Mouse (Mus musculus): ENCODE data around the gene Lipf. TPM values are rescaled to one million over a fixed set of nuclear protein-coding genes. Genes with fewer than 3 reads are reported as not detected.

Lipf gene
- total RNA-seq (2012; rRNA removed) (not detected in 2 replicates), total RNA-seq (2014; rRNA removed) (not detected in 2 replicates), polyA plus RNA-seq (2012; ENCODE audit: insufficient read length, low read depth) (not detected in 2 replicates)

- DNase-seq (ENCODE audit: extremely low read depth), result no peak
- TF ChIP-seq ELF1 (IDR thresholded peaks at IDR 0.05; ENCODE audit: low read depth, low read length) (no peak), ZMIZ1 (IDR thresholded peaks at IDR 0.05; ENCODE audit: low read depth, low read length) (no peak), RAD21 (IDR thresholded peaks at IDR 0.05; ENCODE audit: low read depth, low read length) (no peak), MAZ (IDR thresholded peaks at IDR 0.05; ENCODE audit: low read depth, low read length) (no peak)
- Histone ChIP-seq H3K79me2 (replicated peaks; ENCODE audit: control insufficient read depth, extremely low read depth, insufficient read depth, poor library complexity, severe bottlenecking) (no peaks in the 10 kb centered on the region), H3K4me3 (replicated peaks in 1 of 3; ENCODE audit: low read depth in 2 of 3, low read length in 2 of 3, poor library complexity in 1 of 3) (no peak within 1 kb of the TSS), H3K9ac (ENCODE audit: insufficient read depth, low read depth) (no peak within 1 kb of the TSS), H3K4me2 (ENCODE audit: insufficient read depth, low read depth, poor library complexity, severe bottlenecking) (no peak within 1 kb of the TSS), H3K27ac (ENCODE audit: insufficient read depth, low read depth) (no peak within 1 kb of the TSS), H3K27me3 (replicated peaks) (no peaks in the 10 kb centered on the region), H3K4me1 (ENCODE audit: control insufficient read depth in 1 of 2, insufficient read depth in 2 of 2) (no peaks in the 10 kb centered on the region), H3K9me3 (replicated peaks; ENCODE audit: low read length) (no peaks in the 10 kb centered on the region), H3K36me3 (replicated peaks in 1 of 2; ENCODE audit: control insufficient read depth in 1 of 2, insufficient read depth in 1 of 2, low read length in 1 of 2) (no peaks in the 10 kb centered on the region)
- dilution Hi-C loops (cut with MboI; ENCODE audit: extremely low pct_ligation_motif_present, extremely low pct_unique_long_range_greater_than_20kb, low sequenced_read_pairs), result no loop called here
- in situ Hi-C loops (cut with MboI; ENCODE audit: low pct_ligation_motif_present, low pct_unique_long_range_greater_than_20kb, low sequenced_read_pairs), result no loop called here
These were observed at the start of gene Lipf for GRCm38 (mm10) chr19:33960887-33961286. Lipf (plus strand) TSS chr19:33961187.

- dilution Hi-C loops (cut with MboI; ENCODE audit: extremely low pct_ligation_motif_present, extremely low pct_unique_long_range_greater_than_20kb, low sequenced_read_pairs) (no loop called here), in situ Hi-C loops (cut with MboI; ENCODE audit: low pct_ligation_motif_present, low pct_unique_long_range_greater_than_20kb, low sequenced_read_pairs) (no loop called here)
- TF ChIP-seq EP300 (IDR thresholded peaks at IDR 0.05; ENCODE audit: low read length) (peak; percentile 73), RCOR1 (conservative IDR thresholded peaks at IDR 0.05; ENCODE audit: low read depth, low read length) (no peak), GABPA (IDR thresholded peaks at IDR 0.05; ENCODE audit: insufficient replicate concordance, low read depth, low read length) (no peak), ELF1 (IDR thresholded peaks at IDR 0.05; ENCODE audit: low read depth, low read length) (peak; percentile 72), MEF2A (IDR thresholded peaks at IDR 0.05; ENCODE audit: borderline replicate concordance, low read depth, low read length) (no peak)
- H3K4me3 ChIP-seq (replicated peaks in 1 of 3; ENCODE audit: low read depth in 2 of 3, low read length in 2 of 3, poor library complexity in 1 of 3), result no peak overlapping the region
- peaks cover 0 to 12% of the 10 kb centered on the region in 2 experiments; a peak in 2 of 4 replicates for H3K4me1 ChIP-seq (ENCODE audit: control insufficient read depth in 1 of 2, insufficient read depth in 2 of 2)
- no peak overlapping the region for H3K9ac ChIP-seq (ENCODE audit: insufficient read depth, low read depth)
- no peaks in the 10 kb centered on the region for H3K79me2 ChIP-seq (replicated peaks; ENCODE audit: control insufficient read depth, extremely low read depth, insufficient read depth, poor library complexity, severe bottlenecking)
- H3K4me2 ChIP-seq (ENCODE audit: insufficient read depth, low read depth, poor library complexity, severe bottlenecking), result peak overlapping the region; percentile 13; the same call in 1 of the 2 replicates
- H3K9me3 ChIP-seq (replicated peaks; ENCODE audit: low read length), result no peaks in the 10 kb centered on the region
- DNase-seq (ENCODE audit: extremely low read depth), result peak; percentile 71
- H3K27me3 ChIP-seq (replicated peaks), result no peaks in the 10 kb centered on the region
- no peaks in the 10 kb centered on the region for H3K36me3 ChIP-seq (replicated peaks in 1 of 2; ENCODE audit: control insufficient read depth in 1 of 2, insufficient read depth in 1 of 2, low read length in 1 of 2)
- H3K27ac ChIP-seq (ENCODE audit: insufficient read depth, low read depth), result no peak overlapping the region
These were observed 36.9 kb upstream of the Lipf start for GRCm38 (mm10) chr19:33924099-33924498.

GRCm38 (mm10) chr19:33979007-33979406 is 18.0 kb downstream of the Lipf start:
- dilution Hi-C loops (cut with MboI; ENCODE audit: extremely low pct_ligation_motif_present, extremely low pct_unique_long_range_greater_than_20kb, low sequenced_read_pairs) (no loop called here), in situ Hi-C loops (cut with MboI; ENCODE audit: low pct_ligation_motif_present, low pct_unique_long_range_greater_than_20kb, low sequenced_read_pairs) (no loop called here)
- TF ChIP-seq HCFC1 (IDR thresholded peaks at IDR 0.05; ENCODE audit: low read depth, low read length) (no peak), RAD21 (IDR thresholded peaks at IDR 0.05; ENCODE audit: low read depth, low read length) (peak; percentile 42), CTCF (conservative IDR thresholded peaks at IDR 0.05 in 1 of 2, IDR thresholded peaks at IDR 0.05 in 1 of 2; ENCODE audit: low read depth in 2 of 2, low read length in 2 of 2) (peak; percentile 52 to 74; a peak in 3 of 4 replicates), SMC3 (IDR thresholded peaks at IDR 0.05; ENCODE audit: low read depth, low read length) (peak; percentile 49), ELF1 (IDR thresholded peaks at IDR 0.05; ENCODE audit: low read depth, low read length) (no peak)
- Histone ChIP-seq H3K4me3 (replicated peaks in 1 of 3; ENCODE audit: low read depth in 2 of 3, low read length in 2 of 3, poor library complexity in 1 of 3) (no peak overlapping the region), H3K9me3 (replicated peaks; ENCODE audit: low read length) (no peaks in the 10 kb centered on the region), H3K79me2 (replicated peaks; ENCODE audit: control insufficient read depth, extremely low read depth, insufficient read depth, poor library complexity, severe bottlenecking) (no peaks in the 10 kb centered on the region), H3K9ac (ENCODE audit: insufficient read depth, low read depth) (no peak overlapping the region), H3K4me2 (ENCODE audit: insufficient read depth, low read depth, poor library complexity, severe bottlenecking) (no peak overlapping the region), H3K4me1 (ENCODE audit: control insufficient read depth in 1 of 2, insufficient read depth in 2 of 2) (no peaks in the 10 kb centered on the region), H3K36me3 (replicated peaks in 1 of 2; ENCODE audit: control insufficient read depth in 1 of 2, insufficient read depth in 1 of 2, low read length in 1 of 2) (no peaks in the 10 kb centered on the region), H3K27ac (ENCODE audit: insufficient read depth, low read depth) (no peak overlapping the region), H3K27me3 (replicated peaks) (no peaks in the 10 kb centered on the region)
- peak; percentile 45 for DNase-seq (ENCODE audit: extremely low read depth)
